Mouse (Mus musculus): ENCODE data around the gene Tgm6.

The Tgm6 gene

GRCm38 (mm10) chr2:130178381-130178705, 66.1 kb downstream of the Tgm6 start:
- DNase-seq (ENCODE audit: low spot score) = no peak

GRCm38 (mm10) chr2:130178706-130179506, 66.7 kb downstream of the Tgm6 start, which contains the start of gene Snrpb:
Gene Snrpb, minus strand, starts transcription at chr2:130179403.
- DNase-seq (ENCODE audit: low spot score) = peak; percentile 79

DNA sequence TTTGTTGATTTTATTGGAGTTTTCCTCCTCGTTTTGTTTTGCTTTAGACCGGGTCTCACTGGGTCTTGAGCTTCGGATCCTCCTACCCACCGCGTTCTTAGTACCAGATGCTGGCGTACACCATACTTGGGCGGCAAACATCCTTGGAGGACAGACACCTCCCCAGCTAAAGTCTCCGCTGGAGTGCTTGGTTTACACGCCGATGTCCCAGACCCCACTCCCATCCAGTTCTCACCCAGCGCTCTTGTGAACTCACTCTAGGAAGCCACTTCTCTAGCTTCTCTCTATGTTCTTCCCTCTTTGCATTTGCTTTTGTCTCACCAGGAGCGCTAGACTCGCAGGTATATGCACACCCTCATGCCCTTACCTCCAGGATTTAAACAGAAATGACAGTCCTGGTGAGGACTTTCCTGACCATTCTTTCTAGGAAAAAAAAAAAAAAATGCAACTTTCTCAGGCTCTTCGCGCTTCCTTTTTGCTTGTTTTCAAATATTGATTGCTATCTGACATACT, 67.3 kb downstream of the Tgm6 start:
- DNase-seq (ENCODE audit: low spot score) = no peak

DNA sequence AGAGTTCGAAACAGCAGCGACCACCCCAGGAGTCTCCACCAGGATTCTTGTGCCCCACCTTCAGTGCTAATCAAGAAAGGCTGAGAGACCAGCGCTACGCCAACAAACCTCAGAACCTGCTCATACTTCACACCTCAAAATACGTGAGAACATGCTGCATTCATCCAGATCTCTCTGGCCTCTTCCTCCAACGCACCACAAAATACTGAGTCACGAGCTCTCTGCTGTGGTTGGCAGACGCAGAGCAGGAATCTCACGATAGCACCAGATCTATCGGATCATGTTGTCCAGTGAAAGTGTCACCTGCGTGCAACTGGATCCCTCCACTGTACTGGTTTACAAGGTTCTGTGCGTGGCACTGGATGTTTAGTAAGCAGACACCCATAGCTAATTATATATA, 76.2 kb downstream of the Tgm6 start:
- no peak for DNase-seq (ENCODE audit: low spot score)

DNA sequence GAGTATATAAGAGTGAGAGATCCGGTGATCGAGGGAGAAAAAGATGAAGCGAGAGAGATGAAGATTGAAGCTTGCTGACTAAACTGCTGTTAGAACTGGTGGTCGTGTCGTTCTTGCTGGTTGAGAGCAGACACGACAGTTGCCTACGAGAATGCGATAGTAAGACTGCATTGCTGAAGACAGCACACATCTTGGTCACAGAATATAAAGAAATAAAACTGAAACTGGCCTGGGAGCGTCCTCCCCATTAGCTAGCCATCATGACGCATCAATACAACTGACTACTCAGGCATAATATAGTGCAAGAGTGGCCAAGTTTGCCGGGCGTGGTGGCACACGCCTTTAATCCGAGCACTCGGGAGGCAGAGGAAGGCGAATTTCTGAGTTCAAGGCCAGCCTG, 82.7 kb downstream of the Tgm6 start, which contains the start of gene Tmc2:
Tmc2 (plus strand) TSS at position 301 of the 400 bp plus-strand sequence.
- DNase-seq (ENCODE audit: low spot score) = no peak

DNA sequence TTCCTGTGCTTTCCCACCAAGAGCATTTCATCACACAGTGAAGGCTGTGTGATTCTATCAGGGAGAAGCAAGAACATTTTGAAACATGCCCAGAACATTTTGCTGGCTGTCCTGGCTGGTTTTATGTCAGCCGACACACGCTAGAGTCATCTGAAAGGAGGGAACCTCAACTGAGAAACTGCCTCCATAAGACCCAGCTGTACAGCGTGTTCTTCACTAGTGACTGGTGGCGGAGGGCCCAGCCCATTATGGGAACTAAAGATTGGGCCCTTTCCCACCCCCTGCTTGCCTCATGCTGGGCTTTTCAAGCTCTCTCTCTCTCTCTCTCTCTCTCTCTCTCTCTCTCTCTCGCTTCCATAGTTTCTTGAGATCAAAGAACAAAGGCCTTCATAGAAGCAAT, 88.7 kb downstream of the Tgm6 start:
- DNase-seq (ENCODE audit: low spot score) = no peak
